Mouse (Mus musculus): ENCODE results near the gene Swt1.

DNA sequence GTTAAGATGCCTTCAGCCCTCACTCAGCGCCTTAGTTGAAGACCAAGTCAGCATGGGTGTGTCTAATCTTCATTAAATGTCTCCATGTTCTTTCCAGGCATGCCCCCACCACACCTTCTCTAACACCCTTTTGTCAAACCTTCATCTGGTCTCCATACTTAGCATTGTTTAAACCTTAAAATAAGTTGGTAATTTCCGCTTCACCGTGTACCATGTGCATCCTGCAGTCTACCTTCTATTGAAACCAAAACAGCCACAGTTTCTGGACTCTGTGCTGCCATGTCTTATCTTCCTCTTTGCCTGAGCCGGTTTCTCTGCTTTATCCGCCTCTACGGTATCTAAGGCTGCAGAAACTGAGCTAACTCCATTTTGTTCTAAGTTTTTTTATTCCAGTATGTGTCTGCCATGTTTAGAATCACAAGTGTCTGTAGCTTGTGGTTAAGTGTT is 81.6 kb downstream of the Swt1 start:
- TF ChIP-seq TAL1 (IDR thresholded peaks at IDR 0.05; ENCODE audit: low read length) = no peak
- peak; percentile 62 for TF ChIP-seq GATA1 (IDR thresholded peaks at IDR 0.05; ENCODE audit: low read length)

All from erythroblast, embryonic 14.5 days (primary cell).